Mouse (Mus musculus): ENCODE results near the gene C330021F23Rik.

DNA sequence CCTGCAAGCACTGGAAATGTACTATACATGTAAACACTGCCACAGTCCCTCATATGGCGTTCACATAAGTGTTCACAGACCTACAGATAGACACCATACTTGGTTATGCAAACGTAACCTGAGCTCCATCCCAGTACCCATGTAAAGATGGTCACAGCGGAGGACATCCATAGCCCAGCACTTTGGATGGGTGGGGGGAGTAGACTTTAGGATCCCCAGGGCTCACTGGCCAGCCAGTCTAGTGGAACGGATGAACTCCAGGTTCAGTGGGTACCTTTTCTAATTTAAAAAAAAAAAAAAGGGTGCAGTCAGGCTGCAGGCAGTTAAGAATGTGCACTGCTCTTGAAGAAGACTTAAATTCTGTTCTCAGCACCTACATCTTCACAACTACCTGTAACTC is 27.7 kb upstream of the C330021F23Rik start:
- TF ChIP-seq CEBPB (IDR thresholded peaks at IDR 0.05; ENCODE audit: insufficient read depth, poor library complexity, severe bottlenecking) (no peak), POLR2A (IDR thresholded peaks at IDR 0.05; ENCODE audit: insufficient read length, low read depth) (no peak), SRF (IDR thresholded peaks at IDR 0.05; ENCODE audit: control insufficient read depth, insufficient read length, low read depth) (no peak), E2F4 (IDR thresholded peaks at IDR 0.05; ENCODE audit: insufficient read depth) (no peak), USF1 (IDR thresholded peaks at IDR 0.05; ENCODE audit: low read depth) (no peak), MAX (IDR thresholded peaks at IDR 0.05; ENCODE audit: low read depth) (no peak)
